Mouse (Mus musculus): ENCODE measurements around the gene Gm6525.
A peak's percentile ranks its signal among the peaks of the same experiment; 100 is the strongest.

Gm6525 gene

DNA sequence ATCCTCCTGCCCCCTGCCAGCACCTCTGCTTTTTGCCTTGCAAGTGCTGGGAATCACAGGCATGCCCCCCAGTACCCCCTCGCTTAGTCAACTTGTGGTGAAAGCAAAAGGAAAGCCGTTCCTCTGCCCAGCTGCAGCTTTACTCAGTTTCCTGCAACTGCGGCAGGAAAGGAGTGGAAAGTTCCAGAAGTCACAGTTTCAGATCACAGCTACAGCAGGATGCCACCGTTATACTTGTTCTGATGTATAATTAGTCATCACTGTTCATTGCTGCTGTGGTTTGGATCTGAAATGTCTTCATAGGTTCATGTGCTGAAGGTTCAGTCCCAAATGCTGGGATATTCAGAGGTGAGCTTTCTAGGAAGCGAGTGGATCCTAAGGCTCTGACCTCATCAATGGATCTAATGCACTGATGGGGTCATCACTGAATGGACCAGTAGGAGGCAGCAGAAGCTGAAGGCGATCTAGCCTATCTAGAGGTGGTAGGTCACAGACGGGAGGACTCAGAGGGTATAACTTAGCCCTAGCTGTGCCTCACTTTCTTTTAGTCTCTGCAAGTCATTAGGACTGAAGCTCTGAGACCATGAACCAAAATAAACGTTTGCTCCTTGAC lies 4.4 kb upstream of the Gm6525 start:
- DNase-seq (ENCODE audit: low spot score in 2 of 2) = no peak

DNA sequence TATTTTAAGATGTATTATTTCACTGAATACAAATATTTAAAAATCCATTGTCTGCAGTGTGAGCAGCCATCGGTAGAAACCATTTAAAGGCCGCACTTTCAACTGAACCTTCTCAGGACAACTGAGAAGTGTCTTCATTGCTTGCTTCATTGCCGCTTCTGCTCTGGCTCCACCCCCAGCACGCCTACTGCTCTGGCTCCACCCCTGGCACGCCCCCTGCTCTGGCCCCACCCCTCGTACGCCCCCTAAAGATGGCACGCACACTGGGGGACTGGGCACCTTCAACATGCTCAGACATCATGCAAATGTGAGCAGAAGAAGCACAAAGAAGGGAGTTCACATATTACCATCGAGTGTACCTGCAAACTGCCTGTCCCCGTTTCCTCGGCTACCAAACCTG lies 1.5 kb upstream of the Gm6525 start:
- DNase-seq (ENCODE audit: low spot score in 2 of 2) = no peak

- DNase-seq (ENCODE audit: low spot score in 2 of 2) = peak in 1 of 2 experiments; percentile 70
These were observed 1.7 kb downstream of the Gm6525 start for GRCm38 (mm10) chr3:84175337-84176315.

DNA sequence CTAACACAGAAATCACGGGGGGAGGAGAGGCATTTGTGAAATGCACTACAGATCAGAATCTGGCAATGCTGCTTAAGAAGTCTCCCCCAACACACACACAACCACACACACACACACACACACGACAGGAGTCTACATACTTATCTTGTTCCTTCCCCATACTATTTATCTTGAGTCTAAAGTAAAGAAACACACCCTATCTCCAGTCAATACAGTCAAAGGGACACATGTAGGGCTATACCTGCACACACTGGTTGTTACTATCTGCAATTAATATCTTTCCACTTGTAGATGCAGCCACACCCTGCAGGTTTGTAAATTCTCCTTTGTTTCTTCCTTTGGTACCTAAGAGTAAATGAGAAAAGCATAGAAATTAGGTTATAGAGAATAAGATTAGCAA lies 3.9 kb downstream of the Gm6525 start:
- no peak for DNase-seq (ENCODE audit: low spot score in 2 of 2)

- no peak for DNase-seq (ENCODE audit: low spot score in 2 of 2)
These were observed 6.4 kb downstream of the Gm6525 start for GRCm38 (mm10) chr3:84180304-84180703.

DNA sequence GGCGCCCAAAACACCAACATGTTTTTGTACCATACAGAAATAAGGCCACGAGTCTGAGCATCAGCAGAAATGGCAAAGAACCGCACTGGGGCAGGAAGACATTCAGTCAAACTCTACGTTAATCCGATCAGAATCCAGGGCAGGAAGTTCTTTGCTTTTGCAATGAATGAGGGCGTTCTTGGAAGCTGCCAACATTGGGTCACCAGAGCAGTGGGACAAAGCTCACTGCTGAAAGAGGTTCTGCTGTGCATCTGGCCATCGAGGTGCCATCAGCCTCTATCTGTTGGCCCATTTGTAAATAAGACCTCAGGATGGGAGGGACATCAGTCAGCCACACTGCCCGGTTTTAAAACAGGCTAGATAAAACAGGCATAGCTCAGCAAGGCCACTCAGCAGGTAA lies 7.2 kb downstream of the Gm6525 start:
- no peak for DNase-seq (ENCODE audit: low spot score in 2 of 2)

DNA sequence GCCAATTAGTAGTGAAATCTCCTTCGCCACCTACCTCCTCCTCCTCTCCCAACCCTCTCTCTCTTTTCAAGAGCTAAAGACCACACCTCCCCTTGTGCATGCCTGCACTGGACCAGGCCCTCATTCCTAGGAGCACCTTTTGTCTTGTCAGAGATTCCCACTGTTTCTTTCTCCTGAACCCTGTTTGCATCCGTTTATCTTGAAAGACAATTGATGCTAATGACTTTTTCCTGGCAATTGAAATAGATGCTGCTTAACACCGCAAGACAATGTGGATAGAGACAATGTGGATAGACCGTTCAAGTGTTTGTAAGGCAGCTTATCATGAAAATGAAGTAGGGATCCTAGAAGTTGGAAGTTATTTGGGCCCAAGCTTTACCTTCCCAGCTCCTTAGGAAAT lies 7.8 kb downstream of the Gm6525 start:
- DNase-seq (ENCODE audit: low spot score in 2 of 2) = no peak

GRCm38 (mm10) chr3:84189629-84190173 lies 15.8 kb downstream of the Gm6525 start:
- DNase-seq (ENCODE audit: low spot score in 2 of 2) = no peak

DNA sequence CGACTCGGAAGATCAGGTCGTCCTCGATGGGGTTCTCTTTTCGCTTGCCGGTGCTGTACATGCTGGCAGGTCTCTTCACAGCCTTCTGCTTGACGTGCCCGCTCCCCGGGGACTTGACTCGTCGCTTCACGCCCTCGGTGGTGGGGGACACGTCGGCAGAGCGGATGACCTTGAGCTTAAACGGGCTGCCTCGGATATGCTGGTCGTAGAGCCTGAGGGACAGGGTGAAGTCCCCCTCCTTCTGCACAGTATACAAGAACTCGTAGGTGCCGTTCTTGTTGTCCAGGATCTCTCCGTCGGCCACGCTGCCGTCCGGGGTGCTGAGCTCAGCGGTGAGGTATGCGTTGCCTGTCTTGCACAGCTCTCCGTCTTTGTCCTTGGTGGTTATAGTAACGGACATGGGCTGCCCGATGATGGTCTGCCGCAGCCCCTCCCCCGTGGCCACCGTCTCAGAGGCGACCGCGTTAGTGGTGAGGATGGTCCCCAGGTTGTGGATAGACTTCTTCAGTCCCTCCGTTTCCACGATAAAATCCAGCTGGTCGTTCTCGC lies 16.7 kb downstream of the Gm6525 start:
- DNase-seq (ENCODE audit: low spot score in 2 of 2) = no peak

DNA sequence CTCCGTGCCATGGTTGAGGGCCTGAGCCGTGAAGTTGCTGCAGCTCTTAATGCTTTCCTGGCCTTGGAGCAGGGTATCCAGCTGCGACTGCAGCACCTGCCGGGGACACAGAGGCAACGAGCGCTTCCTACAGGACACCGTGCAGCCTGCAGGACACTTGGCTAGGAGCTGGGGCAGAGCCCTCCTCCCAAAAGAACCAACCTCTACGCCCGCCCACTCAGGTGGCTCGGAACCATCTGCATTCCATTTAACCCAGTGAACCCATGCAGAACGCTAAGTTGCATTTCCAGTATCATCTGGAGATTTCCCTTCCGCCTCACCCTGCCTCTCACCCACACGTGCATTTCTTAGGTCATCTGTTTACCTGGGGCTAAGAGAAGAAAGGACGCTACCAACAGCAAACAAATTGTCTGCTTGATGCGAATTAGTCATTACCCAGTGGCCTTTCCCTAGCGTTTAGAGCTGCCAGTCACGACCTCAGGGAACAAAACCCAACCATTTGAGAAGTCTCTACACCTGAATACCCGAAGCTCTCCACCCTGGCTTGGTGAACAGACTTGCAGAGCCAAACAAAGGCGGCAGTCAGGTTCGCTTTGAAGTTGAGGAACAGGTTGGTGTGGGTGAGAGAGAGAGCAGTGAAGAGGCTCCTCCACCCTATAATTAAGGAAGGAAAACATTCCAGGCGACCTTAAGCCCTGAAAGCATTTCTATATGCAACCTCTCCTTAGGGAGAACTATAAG lies 17.4 kb downstream of the Gm6525 start:
- no peak for DNase-seq (ENCODE audit: low spot score in 2 of 2)

- DNase-seq (ENCODE audit: low spot score in 2 of 2) = no peak
These were observed 20.0 kb downstream of the Gm6525 start for GRCm38 (mm10) chr3:84193881-84194280.

DNA sequence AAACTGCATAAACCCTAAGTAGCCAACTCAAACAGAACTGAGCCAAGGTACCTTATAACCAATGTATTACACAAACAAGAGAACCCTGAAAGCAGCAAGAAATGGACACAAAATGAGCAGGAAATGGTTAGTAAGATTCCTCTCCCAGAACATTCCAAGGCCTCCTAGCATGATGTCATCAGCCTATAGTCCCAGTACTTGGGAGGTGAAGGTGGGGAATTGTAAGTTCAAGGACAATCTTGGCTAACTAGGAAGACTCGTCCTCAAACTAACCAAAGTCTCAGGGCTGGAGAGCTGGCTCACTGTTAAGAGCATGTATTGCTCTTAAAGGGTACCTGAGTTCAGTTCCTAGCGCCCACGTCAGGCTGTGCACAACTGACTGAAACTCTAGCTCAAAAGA lies 24.3 kb downstream of the Gm6525 start:
- DNase-seq (ENCODE audit: low spot score in 2 of 2) = no peak

DNA sequence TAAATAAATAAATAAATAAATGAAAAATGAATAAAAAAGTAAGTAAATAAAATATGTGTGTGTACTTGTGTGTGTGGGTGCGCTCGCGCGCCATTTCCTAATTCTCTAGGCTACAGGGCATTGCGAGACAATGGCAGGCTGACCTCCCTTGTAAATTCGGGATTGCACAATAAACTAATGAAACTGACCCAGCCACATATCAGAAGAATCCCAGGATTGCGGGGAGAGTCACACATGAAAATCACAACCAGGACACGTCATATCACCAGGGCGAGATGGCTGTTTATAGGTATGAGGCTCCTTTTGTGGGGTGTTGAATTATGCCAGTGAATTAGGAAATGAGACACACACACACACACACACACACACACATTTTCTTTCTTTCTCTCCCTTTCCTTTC lies 25.6 kb downstream of the Gm6525 start:
- no peak for DNase-seq (ENCODE audit: low spot score in 2 of 2)

- no peak for DNase-seq (ENCODE audit: low spot score in 2 of 2)
These were observed 26.9 kb downstream of the Gm6525 start for GRCm38 (mm10) chr3:84200559-84201420.

DNA sequence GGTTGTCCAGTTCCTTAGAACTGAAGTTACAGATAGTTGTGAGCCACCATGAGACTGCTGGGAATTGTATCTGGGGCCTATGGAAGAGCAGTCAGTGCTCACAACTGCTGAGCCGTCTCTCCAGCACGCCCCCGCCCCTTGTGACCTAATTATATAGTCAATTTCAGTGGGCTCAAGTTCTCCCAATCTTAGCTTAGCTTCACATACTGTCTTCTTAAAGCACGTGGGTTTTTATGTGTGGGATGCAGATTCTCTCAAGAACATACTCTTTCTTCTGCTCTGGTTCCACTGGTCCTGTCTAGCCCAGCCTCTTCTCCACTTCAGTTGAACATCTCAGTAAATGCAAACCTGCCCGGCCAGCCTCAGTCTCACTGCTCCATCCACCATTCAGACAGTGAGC lies 30.7 kb downstream of the Gm6525 start:
- peak in 1 of 2 experiments; percentile 55 for DNase-seq (ENCODE audit: low spot score in 2 of 2)

GRCm38 (mm10) chr3:84205650-84206049 lies 31.7 kb downstream of the Gm6525 start:
- DNase-seq (ENCODE audit: low spot score in 2 of 2) = peak in 1 of 2 experiments; percentile 65

- no peak for DNase-seq (ENCODE audit: low spot score in 2 of 2)
These were observed 32.2 kb downstream of the Gm6525 start for GRCm38 (mm10) chr3:84206106-84206505.

- peak in 1 of 2 experiments; percentile 69 for DNase-seq (ENCODE audit: low spot score in 2 of 2)
These were observed 33.5 kb downstream of the Gm6525 start for GRCm38 (mm10) chr3:84207366-84207765.

GRCm38 (mm10) chr3:84208475-84208874 lies 34.6 kb downstream of the Gm6525 start:
- no peak for DNase-seq (ENCODE audit: low spot score in 2 of 2)

DNA sequence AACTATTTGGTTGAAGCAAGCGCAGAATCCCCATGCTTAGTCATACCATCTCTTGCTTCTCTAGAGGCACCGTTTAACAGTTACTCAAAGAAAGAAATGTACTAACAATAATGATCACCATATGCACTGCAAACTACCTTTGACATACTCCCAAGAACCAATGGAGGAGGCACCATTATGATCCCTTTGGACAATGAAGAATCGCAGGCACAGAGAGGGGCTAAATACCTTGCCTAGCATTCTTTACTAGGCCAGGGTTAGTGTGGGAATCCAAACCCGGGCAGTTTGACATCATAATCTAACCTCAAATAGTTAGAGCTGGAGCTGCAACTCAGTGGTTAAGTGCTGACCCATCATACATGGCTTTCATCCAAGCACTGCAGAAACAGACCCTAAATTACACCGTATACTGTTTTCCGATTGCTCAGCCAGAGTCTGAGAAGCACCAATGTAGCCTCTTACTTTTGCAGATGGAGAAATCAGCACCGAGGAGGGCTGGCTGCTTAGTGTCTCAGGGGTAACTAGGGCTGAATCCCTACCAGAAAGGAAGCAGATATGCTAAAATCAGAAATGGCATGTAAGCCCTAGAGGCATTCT lies 35.1 kb downstream of the Gm6525 start:
- DNase-seq (ENCODE audit: low spot score in 2 of 2) = no peak
